Mouse (Mus musculus): ENCODE measurements around the gene Olfr316. TPM values are rescaled to one million over a fixed set of nuclear protein-coding genes. Genes with fewer than 3 reads are reported as not detected.

Olfr316 gene
- total and polyA plus RNA-seq, 3 experiments = not detected

- H3K4me2 ChIP-seq (ENCODE audit: insufficient read depth, low read depth, poor library complexity, severe bottlenecking) = no peak overlapping the region
- no peak overlapping the region for H3K4me3 ChIP-seq (replicated peaks in 1 of 3; ENCODE audit: low read depth in 2 of 3, low read length in 2 of 3, poor library complexity in 1 of 3)
- dilution Hi-C loops (cut with MboI; ENCODE audit: extremely low pct_ligation_motif_present, extremely low pct_unique_long_range_greater_than_20kb, low sequenced_read_pairs) = no loop called here
These were observed 51.9 kb downstream of the Olfr316 start for GRCm38 (mm10) chr11:58804393-58804792.

More at GRCm38 (mm10) chr11:58804393-58804792, 51.9 kb downstream of the Olfr316 start:
- Histone ChIP-seq H3K36me3 (replicated peaks in 1 of 2; ENCODE audit: control insufficient read depth in 1 of 2, insufficient read depth in 1 of 2, low read length in 1 of 2) (no peaks in the 10 kb centered on the region), H3K4me1 (ENCODE audit: control insufficient read depth in 1 of 2, insufficient read depth in 2 of 2) (peaks cover 0 to 4% of the 10 kb centered on the region in 2 experiments; a peak in 2 of 4 replicates), H3K27ac (ENCODE audit: insufficient read depth, low read depth) (no peak overlapping the region), H3K79me2 (replicated peaks; ENCODE audit: control insufficient read depth, extremely low read depth, insufficient read depth, poor library complexity, severe bottlenecking) (no peaks in the 10 kb centered on the region), H3K27me3 (replicated peaks) (peaks cover 34% of the 10 kb centered on the region), H3K9me3 (replicated peaks; ENCODE audit: low read length) (peaks cover 5% of the 10 kb centered on the region), H3K9ac (ENCODE audit: insufficient read depth, low read depth) (no peak overlapping the region)
- TF ChIP-seq USF1 (IDR thresholded peaks at IDR 0.05; ENCODE audit: low read depth, low read length) = no peak
- TF ChIP-seq PAX5 (IDR thresholded peaks at IDR 0.05; ENCODE audit: low read length) = no peak
- no peak for TF ChIP-seq ELF1 (IDR thresholded peaks at IDR 0.05; ENCODE audit: low read depth, low read length)
- TF ChIP-seq E2F4 (IDR thresholded peaks at IDR 0.05; ENCODE audit: insufficient replicate concordance, low read depth, low read length) = no peak
- no peak for TF ChIP-seq CHD2 (IDR thresholded peaks at IDR 0.05; ENCODE audit: low read length)
- no peak for TF ChIP-seq ZKSCAN1 (IDR thresholded peaks at IDR 0.05; ENCODE audit: borderline replicate concordance, low read depth, low read length)
- TF ChIP-seq ZNF384 (IDR thresholded peaks at IDR 0.05; ENCODE audit: low read depth, low read length) = no peak
- TF ChIP-seq MXI1 (IDR thresholded peaks at IDR 0.05; ENCODE audit: low read depth, low read length) = no peak
- TF ChIP-seq NRF1 (IDR thresholded peaks at IDR 0.05; ENCODE audit: low read depth, low read length) = no peak
- no peak for DNase-seq (ENCODE audit: extremely low read depth)
- in situ Hi-C loops (cut with MboI; ENCODE audit: low pct_ligation_motif_present, low pct_unique_long_range_greater_than_20kb, low sequenced_read_pairs) = no loop called here

Other genes with a start within 250 kb of the Olfr316 start
Only the 20 nearest of the 29 such genes appear.
- not detected in 2 replicates for gene Olfr325, start 175.0 kb upstream of the Olfr316 start, total RNA-seq (2012; rRNA removed)
- not detected in 2 replicates for gene Olfr325, start 175.0 kb upstream of the Olfr316 start, total RNA-seq (2014; rRNA removed)
- not detected in 2 replicates for gene Olfr325, start 175.0 kb upstream of the Olfr316 start, polyA plus RNA-seq (2012; ENCODE audit: insufficient read length, low read depth)
- gene Olfr324, start 157.6 kb upstream of the Olfr316 start, total RNA-seq (2012; rRNA removed) = not detected in 2 replicates
- gene Olfr324, start 157.6 kb upstream of the Olfr316 start, total RNA-seq (2014; rRNA removed) = not detected in 2 replicates
- not detected in 2 replicates for gene Olfr324, start 157.6 kb upstream of the Olfr316 start, polyA plus RNA-seq (2012; ENCODE audit: insufficient read length, low read depth)
- not detected in 2 replicates for gene 2210407C18Rik, start 136.7 kb upstream of the Olfr316 start, total RNA-seq (2012; rRNA removed)
- gene 2210407C18Rik, start 136.7 kb upstream of the Olfr316 start, total RNA-seq (2014; rRNA removed) = not detected in 2 replicates
- not detected in 2 replicates for gene 2210407C18Rik, start 136.7 kb upstream of the Olfr316 start, polyA plus RNA-seq (2012; ENCODE audit: insufficient read length, low read depth)
- gene Olfr323, start 122.2 kb upstream of the Olfr316 start, total RNA-seq (2012; rRNA removed) = not detected in 2 replicates
- gene Olfr323, start 122.2 kb upstream of the Olfr316 start, total RNA-seq (2014; rRNA removed) = not detected in 2 replicates
- gene Olfr323, start 122.2 kb upstream of the Olfr316 start, polyA plus RNA-seq (2012; ENCODE audit: insufficient read length, low read depth) = not detected in 2 replicates
- gene Trim58, start 112.3 kb upstream of the Olfr316 start, total RNA-seq (2012; rRNA removed) = not detected in 2 replicates
- not detected in 2 replicates for gene Trim58, start 112.3 kb upstream of the Olfr316 start, total RNA-seq (2014; rRNA removed)
- gene Trim58, start 112.3 kb upstream of the Olfr316 start, polyA plus RNA-seq (2012; ENCODE audit: insufficient read length, low read depth) = not detected in 2 replicates
- not detected in 2 replicates for gene Olfr322, start 94.0 kb upstream of the Olfr316 start, total RNA-seq (2012; rRNA removed)
- not detected in 2 replicates for gene Olfr322, start 94.0 kb upstream of the Olfr316 start, total RNA-seq (2014; rRNA removed)
- not detected in 2 replicates for gene Olfr322, start 94.0 kb upstream of the Olfr316 start, polyA plus RNA-seq (2012; ENCODE audit: insufficient read length, low read depth)
- gene Olfr320, start 71.6 kb upstream of the Olfr316 start, total RNA-seq (2012; rRNA removed) = not detected in 2 replicates
- gene Olfr320, start 71.6 kb upstream of the Olfr316 start, total RNA-seq (2014; rRNA removed) = not detected in 2 replicates
- not detected in 2 replicates for gene Olfr320, start 71.6 kb upstream of the Olfr316 start, polyA plus RNA-seq (2012; ENCODE audit: insufficient read length, low read depth)
- gene Olfr319, start 53.6 kb upstream of the Olfr316 start, total RNA-seq (2012; rRNA removed) = not detected in 2 replicates
- not detected in 2 replicates for gene Olfr319, start 53.6 kb upstream of the Olfr316 start, total RNA-seq (2014; rRNA removed)
- gene Olfr319, start 53.6 kb upstream of the Olfr316 start, polyA plus RNA-seq (2012; ENCODE audit: insufficient read length, low read depth) = not detected in 2 replicates
- not detected in 2 replicates for gene Olfr318, start 28.7 kb upstream of the Olfr316 start, total RNA-seq (2012; rRNA removed)
- not detected in 2 replicates for gene Olfr318, start 28.7 kb upstream of the Olfr316 start, total RNA-seq (2014; rRNA removed)
- gene Olfr318, start 28.7 kb upstream of the Olfr316 start, polyA plus RNA-seq (2012; ENCODE audit: insufficient read length, low read depth) = not detected in 2 replicates
- gene Olfr317, start 13.5 kb upstream of the Olfr316 start, total RNA-seq (2012; rRNA removed) = not detected in 2 replicates
- not detected in 2 replicates for gene Olfr317, start 13.5 kb upstream of the Olfr316 start, total RNA-seq (2014; rRNA removed)
- gene Olfr317, start 13.5 kb upstream of the Olfr316 start, polyA plus RNA-seq (2012; ENCODE audit: insufficient read length, low read depth) = not detected in 2 replicates
- not detected in 2 replicates for gene Olfr315, start 20.5 kb downstream of the Olfr316 start, total RNA-seq (2012; rRNA removed)
- gene Olfr315, start 20.5 kb downstream of the Olfr316 start, total RNA-seq (2014; rRNA removed) = not detected in 2 replicates
- not detected in 2 replicates for gene Olfr315, start 20.5 kb downstream of the Olfr316 start, polyA plus RNA-seq (2012; ENCODE audit: insufficient read length, low read depth)
- not detected in 2 replicates for gene Olfr314, start 30.2 kb downstream of the Olfr316 start, total RNA-seq (2012; rRNA removed)
- gene Olfr314, start 30.2 kb downstream of the Olfr316 start, total RNA-seq (2014; rRNA removed) = not detected in 2 replicates
- not detected in 2 replicates for gene Olfr314, start 30.2 kb downstream of the Olfr316 start, polyA plus RNA-seq (2012; ENCODE audit: insufficient read length, low read depth)
- gene Fam183b, start 49.2 kb downstream of the Olfr316 start, total RNA-seq (2012; rRNA removed) = 0.67 and 0.72 TPM in 2 replicates
- not detected in 2 replicates for gene Fam183b, start 49.2 kb downstream of the Olfr316 start, total RNA-seq (2014; rRNA removed)
- gene Fam183b, start 49.2 kb downstream of the Olfr316 start, polyA plus RNA-seq (2012; ENCODE audit: insufficient read length, low read depth) = not detected in 2 replicates
- 0.04 and 0.13 TPM in 2 replicates for gene Olfr313, start 62.3 kb downstream of the Olfr316 start, total RNA-seq (2012; rRNA removed)
- not detected in 2 replicates for gene Olfr313, start 62.3 kb downstream of the Olfr316 start, total RNA-seq (2014; rRNA removed)
- 0.09 and 0.10 TPM in 2 replicates for gene Olfr313, start 62.3 kb downstream of the Olfr316 start, polyA plus RNA-seq (2012; ENCODE audit: insufficient read length, low read depth)
- gene Olfr312, start 76.5 kb downstream of the Olfr316 start, total RNA-seq (2012; rRNA removed) = not detected in 2 replicates
- gene Olfr312, start 76.5 kb downstream of the Olfr316 start, total RNA-seq (2014; rRNA removed) = not detected in 2 replicates
- gene Olfr312, start 76.5 kb downstream of the Olfr316 start, polyA plus RNA-seq (2012; ENCODE audit: insufficient read length, low read depth) = not detected in 2 replicates
- gene Olfr311, start 86.5 kb downstream of the Olfr316 start, total RNA-seq (2012; rRNA removed) = not detected in 2 replicates
- gene Olfr311, start 86.5 kb downstream of the Olfr316 start, total RNA-seq (2014; rRNA removed) = not detected in 2 replicates
- not detected in 2 replicates for gene Olfr311, start 86.5 kb downstream of the Olfr316 start, polyA plus RNA-seq (2012; ENCODE audit: insufficient read length, low read depth)
- 2.9 and 3.1 TPM in 2 replicates for gene Gm12258, start 94.4 kb downstream of the Olfr316 start, total RNA-seq (2012; rRNA removed)
- 1.4 and 1.5 TPM in 2 replicates for gene Gm12258, start 94.4 kb downstream of the Olfr316 start, total RNA-seq (2014; rRNA removed)
- 1.6 and 2.2 TPM in 2 replicates for gene Gm12258, start 94.4 kb downstream of the Olfr316 start, polyA plus RNA-seq (2012; ENCODE audit: insufficient read length, low read depth)
- 3.4 and 3.6 TPM in 2 replicates for gene 2810021J22Rik, start 114.5 kb downstream of the Olfr316 start, total RNA-seq (2012; rRNA removed)
- 4.5 and 4.8 TPM in 2 replicates for gene 2810021J22Rik, start 114.5 kb downstream of the Olfr316 start, total RNA-seq (2014; rRNA removed)
- gene 2810021J22Rik, start 114.5 kb downstream of the Olfr316 start, polyA plus RNA-seq (2012; ENCODE audit: insufficient read length, low read depth) = 3.3 and 3.7 TPM in 2 replicates
- gene Zfp39, start 151.5 kb downstream of the Olfr316 start, total RNA-seq (2012; rRNA removed) = 5.7 and 7.0 TPM in 2 replicates
- 6.2 and 6.8 TPM in 2 replicates for gene Zfp39, start 151.5 kb downstream of the Olfr316 start, total RNA-seq (2014; rRNA removed)
- gene Zfp39, start 151.5 kb downstream of the Olfr316 start, polyA plus RNA-seq (2012; ENCODE audit: insufficient read length, low read depth) = 5.8 and 6.7 TPM in 2 replicates
- gene Btnl10, start 165.2 kb downstream of the Olfr316 start, total RNA-seq (2012; rRNA removed) = not detected in 2 replicates
- not detected in 2 replicates for gene Btnl10, start 165.2 kb downstream of the Olfr316 start, total RNA-seq (2014; rRNA removed)
- gene Btnl10, start 165.2 kb downstream of the Olfr316 start, polyA plus RNA-seq (2012; ENCODE audit: insufficient read length, low read depth) = not detected in 2 replicates